Mouse (Mus musculus) frontal cortex, adult 2 months (tissue): ENCODE data around the gene Enox1. TPM values are rescaled to one million over a fixed set of nuclear protein-coding genes. Genes with fewer than 3 reads are reported as not detected.
A peak's percentile ranks its signal among the peaks of the same experiment; 100 is the strongest.

Experiments
- DNase-seq, 2 experiments: peaks; one replicate each; pipeline ENCODE4 v3.0.0; 2022; ENCODE audit warnings: low spot score in 1 of 2; ENCODE audit errors: extremely low spot score in 1 of 2
- polyA plus RNA-seq: library from polyadenylated mRNA; depleted of rRNA; stranded (reverse); fragments of >200 nt; gene quantifications from 2 replicates; pipeline ENCODE4 v1.2.3, GENCODE M21; 2012

Enox1 gene
- polyA plus RNA-seq, 1 experiment, result 23.8 TPM

DNA sequence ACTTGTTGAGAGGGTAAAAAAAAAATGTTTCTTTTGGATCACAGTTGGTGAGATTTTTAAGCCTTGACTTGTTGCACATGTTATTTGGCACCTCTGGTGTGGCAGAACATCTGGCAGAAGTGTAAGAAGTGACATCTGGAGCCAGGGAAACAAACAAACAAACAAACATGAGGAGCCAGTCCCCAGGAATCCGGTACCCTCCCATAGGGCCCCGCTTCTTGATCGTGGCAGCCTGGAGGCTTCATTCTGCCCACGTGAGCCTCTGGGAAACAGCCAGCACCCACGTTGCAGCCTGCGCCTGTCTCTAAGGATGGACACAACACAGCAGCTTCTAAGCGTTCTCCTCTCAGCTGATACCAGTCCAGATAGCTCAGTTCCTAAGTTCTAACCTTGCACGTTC is 211.8 kb downstream of the Enox1 start:
- DNase-seq, result no peak

- DNase-seq, result no peak
Measured at GRCm38 (mm10) chr14:77369070-77369469, 212.5 kb downstream of the Enox1 start.

- DNase-seq, result no peak
Measured at GRCm38 (mm10) chr14:77370521-77370920, 214.0 kb downstream of the Enox1 start.

DNA sequence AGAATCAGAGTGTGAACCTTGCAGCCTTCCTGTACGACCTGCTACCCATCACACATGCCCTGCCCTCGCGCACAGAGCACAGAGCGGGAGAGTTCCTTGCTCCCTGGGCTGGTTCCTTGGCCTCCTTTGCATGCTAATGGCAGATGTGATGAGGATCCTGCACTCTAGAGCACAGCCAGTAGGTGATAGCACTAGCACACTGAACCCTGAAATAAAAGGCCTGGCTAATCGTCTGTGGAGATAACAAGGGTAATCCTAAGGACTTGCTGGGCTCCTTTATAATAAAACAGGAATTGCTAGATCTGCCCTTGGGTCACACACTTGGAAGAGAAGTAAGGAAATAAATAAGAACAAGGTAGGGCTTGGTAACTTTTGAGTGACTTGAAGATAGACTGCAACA is 215.4 kb downstream of the Enox1 start:
- DNase-seq, result no peak

DNA sequence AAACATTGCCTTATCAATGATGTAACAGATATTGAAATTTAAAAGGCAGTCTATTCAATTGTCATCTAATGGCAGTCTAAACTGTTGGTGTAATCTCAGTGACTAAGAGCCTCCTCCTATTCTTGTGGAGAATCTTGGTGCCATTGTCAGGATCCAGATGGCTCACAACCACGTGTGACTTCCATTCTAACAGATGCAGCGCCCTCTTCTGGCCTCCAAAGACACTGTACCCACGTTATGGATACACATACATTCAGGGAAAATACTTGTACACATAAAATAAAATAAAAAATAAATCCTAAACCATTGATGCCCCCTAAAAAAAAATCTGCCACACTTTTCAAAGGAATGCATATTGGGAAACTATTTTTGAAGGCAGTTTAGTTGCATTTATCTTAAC is 216.6 kb downstream of the Enox1 start:
- no peak for DNase-seq

DNA sequence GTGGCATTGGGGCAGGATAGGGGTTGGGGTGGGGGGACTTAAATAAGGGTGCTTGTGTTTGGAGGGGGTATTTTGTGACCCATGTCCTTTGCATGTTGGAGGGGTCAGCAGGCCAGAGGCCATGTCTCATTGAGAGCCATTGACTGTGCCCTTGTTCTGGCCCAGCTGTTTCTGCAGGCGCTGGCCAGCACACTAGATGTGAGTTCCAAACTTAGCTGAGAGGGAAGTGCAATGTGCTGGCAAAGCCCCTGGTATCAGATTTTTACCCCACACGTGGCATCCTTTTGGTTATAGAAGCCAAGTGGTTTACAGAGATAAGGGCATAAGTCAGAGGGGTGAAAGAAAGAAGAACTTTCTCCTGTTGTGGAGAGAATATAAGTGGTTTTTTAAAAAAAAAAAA is 218.5 kb downstream of the Enox1 start:
- DNase-seq, result no peak

- peak in 1 of 2 experiments; percentile 63 for DNase-seq
Measured at GRCm38 (mm10) chr14:77375618-77376017, 219.1 kb downstream of the Enox1 start.

GRCm38 (mm10) chr14:77376731-77377130 is 220.2 kb downstream of the Enox1 start:
- DNase-seq, result no peak

DNA sequence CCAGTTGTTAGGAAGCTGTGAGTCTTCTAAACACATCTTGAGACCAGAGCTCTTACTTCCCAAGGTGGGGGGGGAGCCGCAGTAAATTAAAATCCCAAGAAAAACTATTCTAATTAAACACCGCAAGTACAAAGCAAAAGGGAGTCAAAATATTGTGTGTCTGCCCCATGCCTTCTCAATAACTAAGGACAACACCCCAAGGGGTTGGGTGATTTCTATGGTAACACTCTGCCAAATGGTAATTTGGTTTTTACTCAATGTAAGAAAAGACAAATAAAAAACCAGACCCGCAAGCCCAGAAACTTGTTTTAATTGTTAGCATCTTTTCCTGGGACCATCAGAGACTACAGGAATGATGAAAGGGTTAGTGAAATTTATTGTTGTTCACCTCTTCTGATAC is 220.9 kb downstream of the Enox1 start:
- DNase-seq, result no peak

- no peak for DNase-seq
Measured at GRCm38 (mm10) chr14:77377873-77378272, 221.3 kb downstream of the Enox1 start.

DNA sequence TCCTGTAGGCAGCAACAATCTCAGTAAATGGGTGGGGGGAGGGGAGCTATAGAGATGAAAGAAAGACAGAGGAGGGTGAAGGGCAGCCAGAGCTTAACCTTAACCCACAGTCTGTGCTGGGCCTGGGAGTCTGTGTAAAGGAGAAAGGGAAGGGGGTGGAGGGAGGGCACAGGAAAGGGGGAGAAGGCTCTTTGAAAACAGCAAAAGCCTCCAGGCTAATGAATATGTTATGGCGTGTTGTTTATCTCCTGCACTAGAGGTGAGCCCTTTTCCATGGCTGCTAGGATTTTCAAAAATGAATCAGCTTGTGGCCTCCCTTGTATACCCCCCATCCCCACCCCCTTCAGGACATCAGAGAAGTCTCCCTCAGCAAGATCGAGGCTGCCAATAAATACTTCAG is 225.0 kb downstream of the Enox1 start:
- no peak for DNase-seq

- DNase-seq, result no peak
Measured at GRCm38 (mm10) chr14:77385621-77386020, 229.1 kb downstream of the Enox1 start.

GRCm38 (mm10) chr14:77387877-77388276 is 231.3 kb downstream of the Enox1 start:
- DNase-seq, result no peak

DNA sequence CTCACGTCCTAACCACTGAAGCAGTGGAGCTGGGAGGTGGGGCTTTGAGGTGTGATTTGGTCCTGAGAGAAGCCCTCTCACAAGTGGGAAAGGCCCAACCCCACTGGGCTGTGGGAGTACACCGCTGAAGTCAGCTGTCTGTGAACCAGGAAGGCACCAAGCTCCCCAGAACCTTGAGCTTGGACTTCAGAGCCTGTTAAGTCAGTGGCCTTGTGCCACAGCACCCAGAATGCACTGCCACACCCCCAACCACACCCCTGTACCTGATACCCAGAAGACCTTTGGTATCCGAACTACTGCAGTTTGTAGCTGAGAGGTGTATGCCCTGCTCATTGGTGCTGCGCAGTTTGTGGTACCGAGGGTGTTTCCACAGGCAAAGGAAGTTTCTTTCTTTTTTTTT is 232.7 kb downstream of the Enox1 start:
- no peak for DNase-seq

- DNase-seq, result no peak
Measured at GRCm38 (mm10) chr14:77392476-77392875, 235.9 kb downstream of the Enox1 start.

DNA sequence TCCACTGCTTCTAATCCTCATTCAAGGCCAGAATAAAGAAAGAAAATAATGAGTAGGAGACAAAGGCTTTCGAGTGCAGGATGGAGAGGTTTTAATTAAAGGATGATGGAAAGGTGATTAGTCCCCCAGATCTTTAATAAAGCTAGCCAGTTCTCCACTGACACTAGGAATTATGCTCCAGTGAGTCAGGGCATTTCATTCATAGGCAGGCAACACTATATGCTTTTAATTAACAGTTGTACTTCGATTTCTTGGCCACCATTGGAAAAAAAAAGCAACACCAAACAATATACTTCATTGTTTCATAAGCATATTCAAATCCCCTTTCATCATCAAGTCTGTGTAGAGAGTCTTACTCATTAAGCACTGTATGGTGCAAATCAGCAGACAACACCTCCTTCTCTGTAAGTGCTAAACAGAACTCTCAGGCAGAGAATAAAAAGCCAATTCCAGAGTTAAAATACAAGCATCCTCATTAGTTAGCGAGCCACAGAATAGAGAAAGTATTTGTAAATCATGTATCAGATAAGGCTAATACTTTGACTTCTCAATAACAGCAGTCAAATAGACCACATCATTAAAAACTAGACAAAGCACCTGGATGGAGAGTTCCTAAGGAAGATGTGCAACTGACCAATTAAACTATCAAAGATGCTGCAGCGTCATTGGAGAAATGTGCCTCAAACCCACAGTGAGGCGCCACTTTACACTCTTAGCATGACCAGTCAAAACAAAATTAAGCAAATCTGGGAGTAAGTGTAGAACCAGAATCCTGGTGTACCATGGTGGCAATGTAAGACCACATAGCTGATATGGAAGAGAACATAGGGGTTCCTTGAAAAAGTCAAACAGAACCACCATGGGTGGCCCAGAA is 249.9 kb downstream of the Enox1 start:
- DNase-seq, result no peak

DNA sequence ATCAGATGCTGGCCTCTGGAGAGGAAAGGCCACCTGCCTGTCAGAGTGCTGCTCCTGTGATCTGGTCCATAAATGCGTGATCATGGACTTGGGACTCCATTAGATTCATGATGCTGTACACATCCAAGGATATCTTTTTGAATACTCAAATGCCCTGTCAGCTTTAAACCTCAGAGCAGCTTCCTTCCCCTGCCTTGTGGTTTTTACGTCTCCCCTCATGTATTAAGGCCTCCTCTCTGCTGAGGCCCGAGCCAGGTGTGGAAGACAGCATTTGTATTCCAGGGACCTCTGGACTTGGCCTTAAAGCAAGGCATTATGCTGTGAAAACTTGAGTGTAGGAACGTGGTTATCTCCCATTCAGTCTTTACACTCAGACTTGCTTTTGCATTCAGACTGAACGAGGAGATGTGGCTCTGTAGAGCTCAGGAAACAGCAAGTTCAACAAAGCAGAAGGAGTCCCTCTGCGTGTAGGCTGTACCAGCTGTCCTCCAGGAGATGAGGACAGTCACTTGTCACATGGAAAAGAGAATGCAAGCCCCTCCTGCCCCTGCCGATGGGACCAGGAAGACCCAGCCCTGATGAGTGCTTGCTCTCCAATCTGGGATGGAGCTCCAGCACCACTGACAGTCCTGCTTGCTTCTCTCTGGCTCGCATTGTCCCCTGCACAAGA is 252.8 kb downstream of the Enox1 start:
- DNase-seq, result no peak

DNA sequence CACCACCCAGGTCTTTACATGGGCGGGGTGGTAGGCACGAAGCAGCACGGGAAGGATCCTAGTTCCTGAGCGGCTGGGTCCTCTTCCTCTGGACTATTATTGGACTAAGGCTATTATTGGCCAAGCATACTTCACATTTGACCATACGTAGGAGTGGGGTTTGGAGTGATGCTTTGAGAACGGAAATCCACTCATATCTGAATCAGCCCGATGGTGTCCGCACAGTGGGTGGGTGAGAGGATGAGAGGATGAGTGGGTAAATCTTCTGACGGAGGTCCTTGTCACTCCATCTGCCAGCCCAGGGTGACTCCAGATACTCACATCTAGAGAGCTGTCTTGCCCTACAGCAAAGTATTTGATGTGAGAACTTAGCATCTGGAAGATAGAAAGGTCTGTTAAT is 253.8 kb downstream of the Enox1 start:
- DNase-seq, result peak in 1 of 2 experiments; percentile 51

DNA sequence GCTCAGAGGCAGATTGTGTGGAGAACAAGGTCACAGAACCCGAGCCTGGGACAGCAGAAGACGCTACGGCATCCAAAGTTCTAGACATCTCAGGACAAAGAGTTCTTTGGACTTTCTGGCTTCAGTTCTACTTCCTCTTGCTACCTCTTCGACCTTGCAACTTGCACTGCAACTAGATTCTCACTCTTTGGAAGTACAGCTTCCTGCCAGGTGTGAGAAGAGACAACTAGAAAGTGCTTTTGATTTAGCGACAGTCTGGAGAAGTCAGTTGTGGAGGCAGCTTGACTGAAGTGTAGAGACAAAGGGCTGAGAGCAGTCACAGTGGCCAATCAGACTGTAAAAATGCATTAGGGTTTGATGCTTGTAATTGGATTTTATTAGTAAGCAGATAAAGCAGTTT is 256.5 kb downstream of the Enox1 start:
- no peak for DNase-seq

- no peak for DNase-seq
Measured at GRCm38 (mm10) chr14:77416358-77416757, 259.8 kb downstream of the Enox1 start.

- DNase-seq, result no peak
Measured at GRCm38 (mm10) chr14:77421031-77421430, 264.5 kb downstream of the Enox1 start.

DNA sequence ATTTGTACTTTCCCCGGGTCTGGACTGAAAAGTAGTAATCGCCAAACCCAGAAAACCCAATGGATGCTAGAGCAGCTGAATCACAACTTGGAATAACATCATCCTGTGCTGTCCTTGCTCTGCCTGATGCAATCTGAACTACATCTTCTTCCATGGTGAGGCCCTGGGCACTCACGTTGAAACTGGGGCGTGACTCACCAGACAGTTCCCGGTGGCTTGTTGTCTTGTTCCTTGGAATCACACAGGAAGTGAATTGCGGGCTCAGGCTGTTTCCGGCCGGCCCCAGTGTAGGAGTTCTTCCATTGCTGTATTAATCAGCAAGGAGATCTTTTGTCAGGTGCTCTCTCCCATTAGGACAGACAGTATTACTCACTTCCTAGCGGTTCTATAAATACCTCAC is 266.6 kb downstream of the Enox1 start:
- no peak for DNase-seq
